Mouse (Mus musculus): ENCODE measurements around the gene Spon1. TPM values are rescaled to one million over a fixed set of nuclear protein-coding genes. Genes with fewer than 3 reads are reported as not detected.
A peak's percentile ranks its signal among the peaks of the same experiment; 100 is the strongest.

Gene Spon1
- total RNA-seq, 2 experiments from 2014 or later, result 12.8 to 12.9 TPM

GRCm38 (mm10) chr7:113962078-113962477, 196.3 kb downstream of the Spon1 start:
- intact Hi-C loops (cut with DNase I), result loop anchor here (5.0 kb wide), 1 partner anchor 45 kb away; no protein-coding TSS in a partner anchor
- DNase-seq (ENCODE audit: low spot score), result peak; percentile 73

DNA sequence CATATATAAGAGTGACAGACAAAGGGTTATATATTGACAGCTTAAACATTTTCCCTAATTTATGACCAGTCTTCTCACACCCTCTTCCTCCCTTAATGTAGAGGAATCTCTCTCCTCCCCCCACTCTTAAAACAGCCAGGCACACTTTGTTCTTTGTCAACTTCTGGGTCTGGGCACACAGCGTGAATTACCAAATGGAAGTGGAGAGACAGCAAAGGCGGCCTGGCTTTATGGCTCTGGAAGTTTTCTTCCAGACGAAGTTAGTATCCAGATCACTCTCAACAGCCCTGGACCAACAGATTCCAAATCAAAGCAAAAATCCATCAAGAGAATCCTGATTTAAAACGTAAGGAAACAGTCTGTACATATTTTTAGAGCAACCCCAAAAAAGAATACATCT, 198.0 kb downstream of the Spon1 start:
- intact Hi-C loops (cut with DNase I), result loop anchor here (5.0 kb wide), 1 partner anchor 44 kb away; no protein-coding TSS in a partner anchor
- no peak for DNase-seq (ENCODE audit: low spot score)

DNA sequence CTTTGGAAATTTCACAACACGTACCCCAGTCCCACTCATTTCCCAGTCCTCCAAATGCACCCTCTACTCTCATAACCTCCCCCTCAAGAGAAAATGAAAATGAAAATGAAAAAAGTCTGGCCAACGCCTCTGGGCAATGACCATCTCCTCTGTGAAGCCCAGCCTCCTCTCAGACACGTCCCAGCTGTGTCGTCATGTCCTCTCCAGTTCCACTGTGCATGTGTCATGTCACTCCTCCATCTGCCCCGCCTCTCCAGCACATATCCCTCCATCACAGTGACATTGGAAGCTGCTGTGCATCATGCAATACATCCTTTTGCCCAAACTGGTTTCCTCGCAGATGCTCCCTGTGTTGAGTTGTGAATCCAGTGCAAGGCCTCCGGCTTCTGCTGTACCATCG, 199.8 kb downstream of the Spon1 start:
- no peak for DNase-seq (ENCODE audit: low spot score)
- intact Hi-C loops (cut with DNase I), result no loop called here

DNA sequence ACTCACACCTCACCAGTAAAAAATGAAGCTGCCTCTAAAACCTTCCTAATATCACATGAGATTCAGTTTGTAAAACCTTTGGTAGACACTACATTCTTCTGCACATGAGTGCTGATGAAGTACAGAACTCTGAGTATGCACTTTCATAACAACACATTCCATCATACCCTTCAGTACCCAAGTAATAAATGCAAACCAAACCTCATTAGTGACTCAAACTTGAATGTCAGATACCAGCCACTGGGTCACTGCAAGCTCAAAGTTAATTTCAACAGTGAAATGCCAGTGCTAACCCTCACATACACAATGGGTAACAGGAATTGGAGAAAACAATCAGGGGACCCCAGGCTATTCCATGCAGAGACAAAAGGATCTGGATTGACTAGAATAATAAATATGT, 203.4 kb downstream of the Spon1 start:
- DNase-seq (ENCODE audit: low spot score), result no peak
- intact Hi-C loops (cut with DNase I), result no loop called here

- DNase-seq (ENCODE audit: low spot score), result no peak
- intact Hi-C loops (cut with DNase I), result no loop called here
These were observed 206.7 kb downstream of the Spon1 start for GRCm38 (mm10) chr7:113972536-113972935.

DNA sequence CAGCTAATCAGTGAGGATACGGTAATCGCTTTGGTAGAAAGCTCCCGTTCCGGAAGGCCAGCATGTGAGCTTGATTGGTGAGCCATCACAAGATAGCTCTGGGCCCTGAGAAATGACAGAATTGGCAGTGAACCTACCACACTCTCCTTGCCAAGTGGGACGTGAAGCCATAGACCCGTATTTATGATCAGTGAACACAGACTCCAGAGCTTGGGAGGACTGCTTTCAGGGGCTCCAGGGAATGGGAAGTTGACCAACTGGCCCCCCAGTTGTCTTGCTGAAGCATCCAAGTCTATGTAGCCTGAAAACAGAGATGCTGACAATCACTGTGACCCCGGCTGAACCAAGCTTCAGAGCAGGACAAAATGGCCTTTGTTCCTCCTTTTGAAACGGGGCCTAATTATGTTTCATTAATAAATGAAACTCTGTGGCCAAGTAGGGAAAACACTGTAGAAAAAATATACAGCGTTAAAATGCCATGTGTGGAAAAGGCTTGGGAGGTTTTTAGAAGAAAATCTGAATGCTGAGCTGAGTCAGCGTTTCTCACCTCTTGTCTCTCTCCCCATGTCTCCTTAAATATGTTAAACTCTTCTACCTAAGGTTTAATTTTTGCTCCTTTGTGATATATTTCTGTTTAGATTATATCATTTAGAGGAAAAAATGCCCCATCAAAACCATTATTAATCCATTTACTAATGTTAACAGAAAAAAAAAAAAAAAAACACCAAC, 220.8 kb downstream of the Spon1 start:
- intact Hi-C loops (cut with DNase I), result no loop called here
- DNase-seq (ENCODE audit: low spot score), result no peak

DNA sequence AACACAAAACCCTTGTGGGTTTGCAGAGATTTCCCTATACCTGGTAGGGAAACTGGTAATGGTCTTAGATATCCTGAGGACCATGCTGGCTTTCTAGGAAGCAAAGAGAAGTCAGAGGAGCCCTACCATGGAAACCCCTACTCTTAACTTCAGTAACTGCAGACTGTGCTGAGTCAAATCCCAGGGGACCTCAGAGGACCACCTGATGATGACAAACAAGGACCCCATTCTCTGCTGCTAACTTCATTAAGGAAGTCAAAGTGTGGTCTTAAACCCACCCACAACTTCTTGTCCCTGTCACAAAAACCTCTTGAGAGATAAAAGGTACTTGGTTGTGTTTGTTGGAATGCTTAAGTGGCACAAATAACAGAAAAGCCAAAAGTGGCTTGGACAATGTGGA, 222.4 kb downstream of the Spon1 start:
- intact Hi-C loops (cut with DNase I), result no loop called here
- no peak for DNase-seq (ENCODE audit: low spot score)

GRCm38 (mm10) chr7:113997675-113998354, 232.0 kb downstream of the Spon1 start:
- intact Hi-C loops (cut with DNase I), result no loop called here
- no peak for DNase-seq (ENCODE audit: low spot score)

DNA sequence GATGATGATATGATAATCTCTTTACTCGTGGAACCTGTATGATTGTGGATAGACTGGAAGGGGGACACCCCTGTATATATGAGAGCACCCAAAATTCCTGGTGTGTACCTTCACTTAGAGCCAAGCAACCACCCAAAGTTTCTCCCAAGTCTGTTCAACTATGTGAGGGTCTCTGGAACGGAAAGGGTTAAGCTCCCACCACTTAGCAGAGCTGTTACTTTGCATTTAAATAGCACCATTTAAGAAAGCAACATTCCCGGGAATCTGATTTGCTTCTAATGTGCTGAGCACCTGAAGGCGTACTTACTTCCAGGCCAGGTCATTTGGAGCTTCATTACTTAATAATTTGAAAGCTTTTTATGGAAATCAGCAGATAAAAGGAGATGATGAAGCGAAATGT, 238.4 kb downstream of the Spon1 start:
- intact Hi-C loops (cut with DNase I), result no loop called here

DNA sequence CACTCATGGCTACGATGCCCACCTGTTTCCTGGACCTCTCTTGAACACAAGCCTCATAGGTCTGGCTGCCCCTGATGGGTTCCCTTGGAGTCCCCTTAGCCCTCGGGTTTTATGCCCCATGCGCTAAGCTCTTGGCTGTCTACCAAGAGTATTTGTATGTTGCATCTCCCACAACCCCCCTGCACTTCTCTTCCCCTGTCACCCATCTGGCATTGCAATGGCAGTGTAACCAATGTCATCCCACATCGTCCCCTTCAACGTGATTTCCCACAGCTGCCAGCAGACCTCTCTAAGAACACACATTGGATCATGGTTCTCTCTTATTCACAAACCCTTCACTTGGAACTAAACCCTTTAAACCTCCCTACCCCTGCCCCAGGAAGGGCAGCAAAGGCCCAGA, 239.7 kb downstream of the Spon1 start:
- intact Hi-C loops (cut with DNase I), result loop anchor here (5.0 kb wide), 1 partner anchor 43 kb away; no protein-coding TSS in a partner anchor
- DNase-seq (ENCODE audit: low spot score), result no peak

More for the DNA sequence above, 238.4 kb downstream of the Spon1 start:
- DNase-seq (ENCODE audit: low spot score), result no peak

GRCm38 (mm10) chr7:114006456-114006855, 240.7 kb downstream of the Spon1 start:
- intact Hi-C loops (cut with DNase I), result loop anchor here (5.0 kb wide), 1 partner anchor 44 kb away; no protein-coding TSS in a partner anchor
- no peak for DNase-seq (ENCODE audit: low spot score)

DNA sequence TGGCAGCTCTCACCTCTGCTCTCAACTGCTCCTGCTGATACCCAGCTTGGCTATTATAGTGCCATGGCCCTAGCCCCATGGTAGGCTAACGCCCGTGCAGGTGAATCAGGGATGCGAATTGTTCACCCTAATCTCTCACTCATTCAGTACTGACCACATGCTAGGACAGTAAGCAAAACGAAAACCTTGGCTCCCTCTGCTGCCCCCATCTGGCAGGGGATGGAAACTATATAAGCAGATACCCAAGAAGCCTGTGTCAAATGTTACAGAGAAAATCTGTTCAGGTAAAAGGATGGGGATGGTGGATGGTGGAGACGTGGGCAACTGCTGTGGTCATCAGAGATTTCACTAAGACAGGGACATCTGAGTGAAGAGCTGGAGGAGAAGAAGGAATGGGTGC, 241.8 kb downstream of the Spon1 start:
- intact Hi-C loops (cut with DNase I), result loop anchor here (5.0 kb wide), 1 partner anchor 45 kb away; no protein-coding TSS in a partner anchor
- no peak for DNase-seq (ENCODE audit: low spot score)

DNA sequence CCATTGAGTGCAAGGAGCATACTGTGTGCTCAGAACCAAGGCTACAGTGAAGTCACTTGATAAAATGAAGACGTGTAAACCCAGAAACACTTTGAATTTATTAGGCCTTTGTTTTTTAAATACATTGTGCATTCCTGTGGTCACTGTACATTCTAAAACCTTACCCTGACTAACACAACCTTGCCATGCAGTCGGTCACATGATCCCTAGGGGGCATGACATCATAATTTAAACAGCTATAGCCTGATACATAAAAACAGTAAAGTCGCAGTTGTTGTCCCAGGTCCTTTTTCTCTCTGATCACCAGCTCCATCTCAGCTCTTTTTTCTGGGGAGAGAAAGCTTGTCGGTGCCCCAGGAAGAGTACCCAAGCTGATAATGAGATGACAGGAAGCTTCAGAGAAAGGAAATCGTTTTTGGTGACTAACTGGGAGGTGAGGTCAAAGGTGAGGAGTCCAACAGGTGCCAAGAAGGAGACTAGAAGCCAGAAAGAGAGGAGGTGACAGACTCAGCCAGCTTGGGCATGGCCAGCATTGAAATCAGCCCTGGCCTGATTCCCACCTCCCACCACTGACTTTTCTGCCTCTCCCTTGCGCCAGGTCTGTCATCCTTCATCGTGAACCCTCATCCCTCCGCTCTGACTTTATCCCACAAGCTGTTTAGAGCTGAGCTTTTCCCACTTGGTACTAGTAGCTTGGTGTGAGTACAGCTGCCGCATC, 246.1 kb downstream of the Spon1 start:
- intact Hi-C loops (cut with DNase I), result no loop called here
- no peak for DNase-seq (ENCODE audit: low spot score)

DNA sequence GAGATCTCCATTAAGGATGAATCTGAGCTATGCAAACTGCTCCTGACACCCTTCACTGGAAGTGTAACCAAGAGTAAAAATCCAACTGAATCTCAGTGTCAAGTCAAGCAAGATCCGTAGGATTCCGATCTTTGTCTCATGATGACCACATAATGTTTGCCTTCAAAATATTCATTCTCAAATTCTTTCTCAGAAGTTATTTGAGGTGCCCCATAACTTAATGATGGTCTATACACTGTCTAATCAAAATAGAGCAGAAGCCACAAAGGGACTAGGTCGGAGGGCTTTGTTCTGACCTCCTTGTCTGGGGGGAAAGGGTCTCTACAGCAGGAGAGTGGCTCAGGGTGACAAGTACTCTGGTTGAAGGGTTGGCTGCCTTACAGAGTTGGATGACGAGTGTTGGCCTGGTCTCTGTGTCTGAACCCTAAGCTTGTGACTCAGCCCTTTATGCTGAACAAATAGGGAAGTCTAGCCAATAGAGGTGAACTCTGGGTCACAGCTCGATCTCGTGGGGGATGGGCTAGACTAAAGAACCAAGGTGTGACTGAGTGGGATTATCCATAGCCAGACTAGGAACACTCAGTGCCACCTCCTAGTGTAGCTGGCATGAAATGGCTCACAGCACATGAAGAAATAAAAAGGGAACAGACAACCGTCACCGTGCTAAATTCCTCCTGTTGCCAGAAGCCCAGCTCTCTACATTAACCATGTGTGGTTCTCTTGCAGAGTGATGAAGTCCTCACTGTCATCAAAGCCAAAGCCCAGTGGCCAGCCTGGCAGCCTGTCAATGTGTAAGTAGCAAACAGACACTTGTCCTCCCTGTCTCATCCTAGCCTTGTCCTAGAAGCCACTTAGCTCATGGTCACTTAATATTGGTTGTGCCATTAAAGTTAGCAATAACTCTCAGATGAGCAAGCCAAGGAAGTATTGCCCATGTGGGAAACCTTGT, 250.5 kb downstream of the Spon1 start:
- peak; percentile 21 for DNase-seq (ENCODE audit: low spot score)

GRCm38 (mm10) chr7:114018861-114019260, 253.1 kb downstream of the Spon1 start:
- no peak for DNase-seq (ENCODE audit: low spot score)
- intact Hi-C loops (cut with DNase I), result loop anchor here (5.0 kb wide), 1 partner anchor 117 kb away; no protein-coding TSS in a partner anchor

More for the DNA sequence above, 250.5 kb downstream of the Spon1 start:
- intact Hi-C loops (cut with DNase I), result loop anchor here (5.0 kb wide), 1 partner anchor 114 kb away; no protein-coding TSS in a partner anchor

- no peak for DNase-seq (ENCODE audit: low spot score)
- intact Hi-C loops (cut with DNase I), result loop anchor here (1.0 to 5.0 kb wide), 3 partner anchors 261 to 643 kb away; no protein-coding TSS in a partner anchor
These were observed 254.4 kb downstream of the Spon1 start for GRCm38 (mm10) chr7:114020057-114020703.

DNA sequence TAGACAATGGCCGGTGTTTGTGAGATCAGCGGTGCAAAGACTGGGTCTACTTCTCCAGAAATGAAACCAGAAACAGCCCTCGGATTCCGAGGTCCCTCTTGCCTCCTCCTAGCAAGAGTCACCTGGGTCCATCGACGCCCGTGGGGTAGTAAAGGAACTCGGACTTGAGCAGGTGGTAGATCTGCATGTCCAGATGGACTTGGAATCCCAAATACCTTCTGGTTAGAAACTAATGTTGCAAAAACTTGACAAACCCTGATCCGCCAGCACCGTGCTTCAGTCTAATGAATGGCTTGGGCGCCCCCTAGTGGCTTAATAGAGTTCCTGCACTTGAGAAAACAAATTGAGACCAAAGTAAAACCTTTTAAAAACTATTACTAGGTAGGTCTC, 254.9 kb downstream of the Spon1 start:
- no peak for DNase-seq (ENCODE audit: low spot score)
- intact Hi-C loops (cut with DNase I), result loop anchor here (1.0 to 5.0 kb wide), 3 partner anchors 261 to 643 kb away; no protein-coding TSS in a partner anchor

- DNase-seq (ENCODE audit: low spot score), result no peak
- intact Hi-C loops (cut with DNase I), result no loop called here
These were observed 261.1 kb downstream of the Spon1 start for GRCm38 (mm10) chr7:114026923-114027322.

DNA sequence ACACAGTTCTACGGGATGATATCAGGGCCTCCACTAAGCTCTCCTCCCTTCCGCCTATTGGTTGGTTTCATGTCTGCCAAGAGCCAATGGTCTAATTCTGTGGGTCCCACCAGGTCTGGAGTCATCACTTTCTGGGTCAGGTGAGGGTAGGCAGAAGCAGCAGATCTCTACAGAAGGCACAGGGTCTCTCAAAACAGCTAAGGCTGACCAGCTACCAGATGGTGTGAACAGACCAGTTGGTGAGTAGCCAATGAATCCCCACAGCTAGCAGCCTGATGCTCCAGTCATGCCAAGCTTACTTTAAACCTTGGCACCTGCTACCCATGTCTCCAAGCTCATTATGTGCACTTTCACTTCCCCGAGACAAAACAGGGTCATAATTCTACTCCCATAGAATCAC, 261.6 kb downstream of the Spon1 start:
- intact Hi-C loops (cut with DNase I), result no loop called here
- no peak for DNase-seq (ENCODE audit: low spot score)

All from heart, postnatal 25 days (tissue).